Mouse (Mus musculus) lung, embryonic 15.5 days (tissue): ENCODE data around the gene Olfr980. TPM values are rescaled to one million over a fixed set of nuclear protein-coding genes. Genes with fewer than 3 reads are reported as not detected.
"Not testable (repeated sequence)": the region's sequence is repeated elsewhere in the genome, so short reads cannot be mapped to it uniquely, and the experiment has no call there.

Source experiments
- ATAC-seq: fragments of 200-750 bp; cut with Nextera tagmentation; 2 replicates; pipeline ENCODE4 v1.8.0; 2017; ENCODE audit warnings: moderate number of reproducible peaks, borderline replicate concordance; ENCODE audit not compliant: low FRiP score, low TSS enrichment; ENCODE audit errors: extremely low read depth
- H3K27ac ChIP-seq: fragments of 300-500 bp; sonication (generic); 2 replicates; pipeline ENCODE4 v1.5.1; 2015; ENCODE audit warnings: moderate library complexity, mild to moderate bottlenecking, inconsistent platforms
- H3K27me3 ChIP-seq: fragments of 300-500 bp; sonication (generic); 2 replicates; pipeline ENCODE4 v1.6.1; 2015; ENCODE audit warnings: inconsistent platforms
- H3K36me3 ChIP-seq: fragments of 300-500 bp; sonication (generic); 2 replicates; pipeline ENCODE4 v1.6.1; 2015; ENCODE audit warnings: inconsistent platforms
- H3K4me1 ChIP-seq: fragments of 300-500 bp; sonication (generic); 2 replicates; pipeline ENCODE4 v1.6.1; 2015; ENCODE audit warnings: inconsistent platforms
- H3K4me2 ChIP-seq: fragments of 300-500 bp; sonication (generic); 2 replicates; pipeline ENCODE4 v1.6.1; 2015; ENCODE audit warnings: inconsistent platforms, mild to moderate bottlenecking, moderate library complexity
- H3K4me3 ChIP-seq: fragments of 300-500 bp; sonication (generic); 2 replicates; pipeline ENCODE4 v1.5.1; 2015; ENCODE audit warnings: mild to moderate bottlenecking, inconsistent platforms
- H3K9ac ChIP-seq: fragments of 300-500 bp; sonication (generic); 2 replicates; pipeline ENCODE4 v1.6.1; 2015; ENCODE audit warnings: inconsistent platforms
- H3K9me3 ChIP-seq: fragments of 300-500 bp; sonication (generic); 2 replicates; pipeline ENCODE4 v1.6.1; 2016; ENCODE audit warnings: inconsistent platforms
- WGBS: fragments of 180-500 bp; shearing (Covaris S2); methylation state at CpG from one replicate; pipeline ENCODE4 v1.1.7; 2015; 5-methylcytosine and 5-hydroxymethylcytosine counted together
- polyA plus RNA-seq: library from polyadenylated mRNA; unstranded; fragments of >200 nt; fragmentation: Nextera tagmentation; extraction: Ambion mirVana; gene quantifications from 2 replicates; pipeline ENCODE4 v1.2.1, GENCODE M21; 2015

Olfr980 gene
- not detected in 2 replicates for polyA plus RNA-seq

- Histone ChIP-seq H3K36me3 (no peaks in the 10 kb centered on the region), H3K9me3 (no peaks in the 10 kb centered on the region), H3K4me2 (no peak within 1 kb of the TSS), H3K27ac (no peak within 1 kb of the TSS), H3K4me3 (no peak within 1 kb of the TSS), H3K4me1 (no peaks in the 10 kb centered on the region), H3K9ac (no peak within 1 kb of the TSS), H3K27me3 (no peaks in the 10 kb centered on the region)
- WGBS, result 63% methylated on average over 1 of the region's 1 CpGs
- no peak for ATAC-seq
Observed at GRCm38 (mm10) chr9:40009482-40009881, at the start of gene Olfr980. Gene Olfr980 (minus strand): TSS chr9:40009582.

GRCm38 (mm10) chr9:40050138-40050537, 40.8 kb upstream of the Olfr980 start:
- Histone ChIP-seq H3K36me3 (no peaks in the 10 kb centered on the region), H3K4me2 (no peak overlapping the region), H3K27ac (no peak overlapping the region), H3K9ac (no peak overlapping the region), H3K9me3 (no peaks in the 10 kb centered on the region), H3K4me1 (no peaks in the 10 kb centered on the region), H3K4me3 (no peak overlapping the region), H3K27me3 (no peaks in the 10 kb centered on the region)
- WGBS, result 91% methylated on average over 19 of the region's 19 CpGs
- ATAC-seq, result no peak

GRCm38 (mm10) chr9:40021164-40021563, 11.8 kb upstream of the Olfr980 start, which contains the start of gene Olfr981:
Gene Olfr981 (plus strand): TSS chr9:40021464.
- Histone ChIP-seq H3K27ac (no peak within 1 kb of the TSS), H3K4me1 (no peaks in the 10 kb centered on the region), H3K4me2 (no peak within 1 kb of the TSS), H3K27me3 (no peaks in the 10 kb centered on the region), H3K9me3 (no peaks in the 10 kb centered on the region), H3K36me3 (no peaks in the 10 kb centered on the region), H3K4me3 (no peak within 1 kb of the TSS), H3K9ac (no peak within 1 kb of the TSS)
- 65% methylated on average over 2 of the region's 2 CpGs for WGBS
- no peak for ATAC-seq

- ATAC-seq, result no peak
- Histone ChIP-seq H3K36me3 (no peaks in the 10 kb centered on the region), H3K9me3 (no peaks in the 10 kb centered on the region), H3K27me3 (no peaks in the 10 kb centered on the region), H3K4me1 (no peaks in the 10 kb centered on the region), H3K4me2 (no peak within 1 kb of the TSS), H3K27ac (no peak within 1 kb of the TSS), H3K9ac (no peak within 1 kb of the TSS), H3K4me3 (no peak within 1 kb of the TSS)
- 95% methylated on average over 1 of the region's 1 CpGs for WGBS
Observed at GRCm38 (mm10) chr9:40003365-40003764, 6.0 kb downstream of the Olfr980 start, which contains the start of gene Olfr979. Gene Olfr979 (minus strand): TSS chr9:40003465.

- Histone ChIP-seq H3K9ac (no peak within 1 kb of the TSS), H3K4me3 (no peak within 1 kb of the TSS), H3K4me1 (no peaks in the 10 kb centered on the region), H3K36me3 (no peaks in the 10 kb centered on the region), H3K27me3 (no peaks in the 10 kb centered on the region), H3K27ac (no peak within 1 kb of the TSS), H3K9me3 (no peaks in the 10 kb centered on the region), H3K4me2 (no peak within 1 kb of the TSS)
- ATAC-seq, result no peak
- WGBS, result 84% methylated on average over 2 of the region's 2 CpGs
Observed at GRCm38 (mm10) chr9:39991813-39992212, 17.6 kb downstream of the Olfr980 start, which contains the start of gene Olfr978. Gene Olfr978 (plus strand): TSS chr9:39992113.

GRCm38 (mm10) chr9:39976581-39977145, 32.7 kb downstream of the Olfr980 start:
- not testable (repeated sequence) for H3K36me3 ChIP-seq, H3K9ac ChIP-seq, H3K27ac ChIP-seq, H3K9me3 ChIP-seq, H3K4me2 ChIP-seq, H3K27me3 ChIP-seq, ATAC-seq, H3K4me1 ChIP-seq, H3K4me3 ChIP-seq
- WGBS, result 67% methylated on average over 1 of the region's 1 CpGs

GRCm38 (mm10) chr9:39961033-39961432, 48.3 kb downstream of the Olfr980 start, which contains the start of gene Olfr976:
Gene Olfr976 (minus strand): TSS chr9:39961133.
- not testable (repeated sequence) for H3K9ac ChIP-seq, H3K27me3 ChIP-seq, ATAC-seq, H3K4me3 ChIP-seq, H3K27ac ChIP-seq, H3K4me1 ChIP-seq, H3K9me3 ChIP-seq, H3K36me3 ChIP-seq, H3K4me2 ChIP-seq
- WGBS, result 72% methylated on average over 7 of the region's 9 CpGs

Other genes with a start within 250 kb of the Olfr980 start
- gene Olfr968, start 226.3 kb downstream of the Olfr980 start, polyA plus RNA-seq, result not detected in 2 replicates
- gene Olfr969, start 218.6 kb downstream of the Olfr980 start, polyA plus RNA-seq, result not detected in 2 replicates
- not detected in 2 replicates for gene Olfr970, start 200.7 kb downstream of the Olfr980 start, polyA plus RNA-seq
- gene Olfr971, start 172.7 kb downstream of the Olfr980 start, polyA plus RNA-seq, result not detected in 2 replicates
- not detected in 2 replicates for gene Olfr972, start 143.2 kb downstream of the Olfr980 start, polyA plus RNA-seq
- not detected in 2 replicates for gene Olfr229, start 102.2 kb downstream of the Olfr980 start, polyA plus RNA-seq
- not detected in 2 replicates for gene Olfr974, start 72.1 kb downstream of the Olfr980 start, polyA plus RNA-seq
- not detected in 2 replicates for gene Olfr975, start 57.5 kb downstream of the Olfr980 start, polyA plus RNA-seq
- not detected in 2 replicates for gene Olfr976, start 48.4 kb downstream of the Olfr980 start, polyA plus RNA-seq
- not detected in 2 replicates for gene Olfr978, start 17.5 kb downstream of the Olfr980 start, polyA plus RNA-seq
- gene Olfr979, start 6.1 kb downstream of the Olfr980 start, polyA plus RNA-seq, result not detected in 2 replicates
- not detected in 2 replicates for gene Olfr981, start 11.9 kb upstream of the Olfr980 start, polyA plus RNA-seq
- not detected in 2 replicates for gene Olfr982, start 64.2 kb upstream of the Olfr980 start, polyA plus RNA-seq
- not detected in 2 replicates for gene Olfr983, start 84.0 kb upstream of the Olfr980 start, polyA plus RNA-seq
- not detected in 2 replicates for gene Olfr984, start 104.6 kb upstream of the Olfr980 start, polyA plus RNA-seq
- not detected in 2 replicates for gene Olfr985, start 120.6 kb upstream of the Olfr980 start, polyA plus RNA-seq
- gene Tmem225, start 138.5 kb upstream of the Olfr980 start, polyA plus RNA-seq, result not detected in 2 replicates
- not detected in 2 replicates for gene Olfr986, start 171.3 kb upstream of the Olfr980 start, polyA plus RNA-seq
- gene Zfp202, start 182.7 kb upstream of the Olfr980 start, polyA plus RNA-seq, result 4.9 TPM in 2 replicates